Mouse (Mus musculus) G1E (cell line): ENCODE data around the gene Ppm1h. TPM values are rescaled to one million over a fixed set of nuclear protein-coding genes. Genes with fewer than 3 reads are reported as not detected.
"Not testable (repeated sequence)": the region's sequence is repeated elsewhere in the genome, so short reads cannot be mapped to it uniquely, and the experiment has no call there.

Experiments used
- ATAC-seq: 2 replicates; pipeline ENCODE4 v1.8.0; 2016; ENCODE audit warnings: mild to moderate bottlenecking; ENCODE audit not compliant: insufficient number of reproducible peaks, poor library complexity, low FRiP score, severe bottlenecking; ENCODE audit errors: extremely low read depth
- DNase-seq: peaks from one replicate; pipeline ENCODE4 v3.0.0; 2012; ENCODE audit warnings: low spot score
- H3K27me3 ChIP-seq: 2 replicates; pipeline ENCODE4 v1.6.1; 2012; ENCODE audit warnings: mild to moderate bottlenecking, low read length, inconsistent platforms; ENCODE audit not compliant: insufficient read depth
- H3K36me3 ChIP-seq: replicated peaks from 2 replicates; pipeline ENCODE3; 2012; ENCODE audit warnings: mild to moderate bottlenecking, inconsistent platforms
- H3K4me1 ChIP-seq: 2 replicates; pipeline ENCODE4 v1.6.1; 2012; ENCODE audit warnings: low read depth, low read length, inconsistent platforms, mixed read lengths; ENCODE audit not compliant: insufficient read depth
- H3K4me3 ChIP-seq: 2 replicates; pipeline ENCODE4 v1.5.1; 2012; ENCODE audit warnings: low read depth, mild to moderate bottlenecking, inconsistent platforms, low read length, moderate library complexity, mixed read lengths
- H3K9me3 ChIP-seq: replicated peaks from 2 replicates; pipeline ENCODE4 v1.6.1; 2012; ENCODE audit warnings: inconsistent platforms
- CTCF ChIP-seq: IDR thresholded peaks from 2 replicates; pipeline ENCODE4 v1.5.1; 2012; ENCODE audit warnings: low read depth, low read length, inconsistent platforms, mixed read lengths
- GATA1 ChIP-seq: IDR thresholded peaks from 2 replicates; pipeline ENCODE4 v1.6.1; 2012; ENCODE audit warnings: borderline replicate concordance, low read length, inconsistent platforms, mixed read lengths
- GATA2 ChIP-seq: IDR thresholded peaks from 2 replicates; pipeline ENCODE4 v1.6.1; 2012; ENCODE audit warnings: low read depth, low read length, inconsistent platforms, borderline replicate concordance
- POLR2AphosphoS5 ChIP-seq: IDR thresholded peaks from 2 replicates; pipeline ENCODE4 v1.6.1; 2012; ENCODE audit warnings: low read depth, low read length, inconsistent platforms; ENCODE audit not compliant: insufficient replicate concordance
- TAL1 ChIP-seq: conservative IDR thresholded peaks from 2 replicates; pipeline ENCODE4 v1.6.1; 2012; ENCODE audit warnings: low read depth, low read length, inconsistent platforms, mixed read lengths
- polyA plus RNA-seq: library from polyadenylated mRNA; stranded (reverse); fragments of >175 nt; gene quantifications from 2 replicates; pipeline ENCODE4 v1.2.3, GENCODE M21; 2012
- total RNA-seq, 2 experiments: library from RNA; stranded (forward) in 1 of 2; stranded (reverse) in 1 of 2; fragments of 200-1000 nt in 1 of 2; fragments of >200 nt in 1 of 2; fragmentation: Nextera tagmentation in 1 of 2; gene quantifications; 2 replicates each; pipeline ENCODE4 v1.2.3; 2014 to 2017

The Ppm1h gene
- total and polyA plus RNA-seq, 3 experiments = 0.27 TPM; not detected in 2

GRCm38 (mm10) chr10:122922226-122922625, 243.7 kb downstream of the Ppm1h start:
- Histone ChIP-seq H3K36me3 (no peaks in the 10 kb centered on the region), H3K4me1 (no peaks in the 10 kb centered on the region), H3K27me3 (no peaks in the 10 kb centered on the region), H3K9me3 (peaks cover 13% of the 10 kb centered on the region), H3K4me3 (no peak overlapping the region)
- DNase-seq = no peak
- no peak for TF ChIP-seq CTCF
- no peak for TF ChIP-seq GATA1
- TF ChIP-seq TAL1 = no peak
- no peak for TF ChIP-seq GATA2
- no peak for TF ChIP-seq POLR2AphosphoS5
- no peak for ATAC-seq

DNA sequence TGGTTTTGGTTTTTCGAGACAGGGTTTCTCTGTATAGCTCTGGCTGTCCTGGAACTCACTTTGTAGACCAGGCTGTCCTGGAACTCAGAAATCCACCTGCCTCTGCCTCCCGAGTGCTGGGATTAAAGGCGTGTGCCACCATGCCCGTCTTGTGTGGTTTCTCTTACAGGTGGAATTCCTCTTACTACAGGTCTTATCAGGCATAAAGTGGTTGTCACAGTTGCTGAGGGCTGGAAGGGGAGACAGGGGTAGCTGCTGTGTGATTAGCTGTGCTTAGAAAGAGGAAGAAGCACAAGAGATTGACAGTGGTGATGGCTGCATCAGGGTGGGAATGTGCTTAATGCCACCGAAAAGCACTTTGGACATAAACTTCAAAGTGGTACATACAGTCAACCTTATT, 246.0 kb downstream of the Ppm1h start:
- not testable (repeated sequence) for H3K27me3 ChIP-seq, H3K9me3 ChIP-seq, H3K4me3 ChIP-seq, H3K36me3 ChIP-seq, DNase-seq, ATAC-seq, H3K4me1 ChIP-seq

DNA sequence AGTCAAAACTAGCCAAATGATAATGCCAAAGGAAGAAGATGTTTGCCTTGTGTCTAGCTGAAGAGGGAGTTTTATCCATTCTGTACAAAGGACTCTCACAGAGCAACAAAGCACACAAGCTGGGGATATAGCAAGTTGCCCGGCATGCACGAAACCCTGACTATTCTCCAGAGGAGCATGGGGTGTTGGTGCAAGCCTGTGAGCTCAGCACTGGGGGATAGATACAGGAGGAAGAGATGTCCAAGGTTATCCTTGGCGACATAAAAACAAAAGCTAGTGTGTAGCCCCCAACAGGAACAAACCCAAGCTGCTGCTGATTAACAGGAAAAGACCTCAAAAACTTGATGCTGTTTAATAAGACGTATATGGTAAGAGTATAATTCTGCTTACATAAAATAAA, 247.7 kb downstream of the Ppm1h start:
- no peak for DNase-seq
- H3K9me3 ChIP-seq = no peaks in the 10 kb centered on the region
- no peak overlapping the region for H3K4me3 ChIP-seq
- no peaks in the 10 kb centered on the region for H3K4me1 ChIP-seq
- no peaks in the 10 kb centered on the region for H3K36me3 ChIP-seq
- H3K27me3 ChIP-seq = no peaks in the 10 kb centered on the region
- ATAC-seq = no peak
- TF ChIP-seq GATA1 (no peak), CTCF (no peak), TAL1 (no peak), POLR2AphosphoS5 (no peak), GATA2 (no peak)

DNA sequence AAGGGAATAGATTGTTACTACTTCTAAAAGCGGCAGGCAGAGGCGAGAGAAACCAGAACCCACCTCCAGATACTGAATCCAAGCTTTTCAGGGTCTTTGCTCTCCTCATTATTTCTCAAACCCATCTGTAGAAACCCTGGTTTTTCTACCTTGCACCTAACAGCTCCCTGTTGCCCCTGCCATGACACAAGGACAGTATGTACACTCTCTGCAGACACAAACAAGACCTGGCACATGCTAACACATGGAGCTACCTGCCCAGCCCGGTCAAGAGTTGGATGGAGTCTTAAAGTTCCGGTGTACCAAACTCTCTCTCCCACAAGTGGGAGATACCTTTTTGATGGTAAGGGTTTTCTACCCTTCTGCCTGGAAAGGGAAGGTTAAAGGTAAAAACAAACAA, 252.0 kb downstream of the Ppm1h start:
- no peaks in the 10 kb centered on the region for H3K4me1 ChIP-seq
- H3K27me3 ChIP-seq = no peaks in the 10 kb centered on the region
- ATAC-seq = no peak

GRCm38 (mm10) chr10:122931193-122931832, 252.8 kb downstream of the Ppm1h start:
- TF ChIP-seq TAL1 (no peak), GATA2 (no peak), CTCF (no peak), GATA1 (no peak), POLR2AphosphoS5 (no peak)
- Histone ChIP-seq H3K27me3 (no peaks in the 10 kb centered on the region), H3K4me1 (no peaks in the 10 kb centered on the region), H3K4me3 (no peak overlapping the region), H3K36me3 (no peaks in the 10 kb centered on the region), H3K9me3 (peaks cover 16% of the 10 kb centered on the region)
- ATAC-seq (no peak), DNase-seq (no peak)

More for the DNA sequence above, 252.0 kb downstream of the Ppm1h start:
- no peaks in the 10 kb centered on the region for H3K36me3 ChIP-seq
- H3K9me3 ChIP-seq = peaks cover 16% of the 10 kb centered on the region
- H3K4me3 ChIP-seq = no peak overlapping the region
- no peak for DNase-seq
- TF ChIP-seq POLR2AphosphoS5 (no peak), CTCF (no peak), GATA2 (no peak), TAL1 (no peak), GATA1 (no peak)

- Histone ChIP-seq H3K36me3 (no peaks in the 10 kb centered on the region), H3K9me3 (peaks cover 16% of the 10 kb centered on the region), H3K4me3 (no peak overlapping the region), H3K27me3 (no peaks in the 10 kb centered on the region), H3K4me1 (no peaks in the 10 kb centered on the region)
- DNase-seq (no peak), ATAC-seq (no peak)
- TF ChIP-seq POLR2AphosphoS5 = no peak
Measured at GRCm38 (mm10) chr10:122931851-122932550, 253.4 kb downstream of the Ppm1h start.
